Mouse (Mus musculus): Measurements from ENCODE around the gene Pcgf3.

Pcgf3 gene

GRCm38 (mm10) chr5:108461082-108462065, at the start of gene Pcgf3:
Gene Pcgf3, plus strand, starts transcription at chr5:108461232.
- ATAC-seq (ENCODE audit: low TSS enrichment), result peak; percentile 98

GRCm38 (mm10) chr5:108414711-108415110, 46.3 kb upstream of the Pcgf3 start:
- ATAC-seq (ENCODE audit: low TSS enrichment), result no peak

- no peak for ATAC-seq (ENCODE audit: low TSS enrichment)
Observed at GRCm38 (mm10) chr5:108422741-108423140, 38.3 kb upstream of the Pcgf3 start.

GRCm38 (mm10) chr5:108423427-108423826, 37.6 kb upstream of the Pcgf3 start:
- no peak for ATAC-seq (ENCODE audit: low TSS enrichment)

GRCm38 (mm10) chr5:108427186-108427585, 33.8 kb upstream of the Pcgf3 start:
- ATAC-seq (ENCODE audit: low TSS enrichment), result peak; percentile 87

GRCm38 (mm10) chr5:108431196-108431595, 29.8 kb upstream of the Pcgf3 start:
- no peak for ATAC-seq (ENCODE audit: low TSS enrichment)

GRCm38 (mm10) chr5:108433804-108434587, 27.0 kb upstream of the Pcgf3 start, which contains the start of gene Atp5k:
Gene Atp5k, minus strand, starts transcription at chr5:108434448.
- ATAC-seq (ENCODE audit: low TSS enrichment), result peak; percentile 94

GRCm38 (mm10) chr5:108436101-108436500, 24.9 kb upstream of the Pcgf3 start:
- ATAC-seq (ENCODE audit: low TSS enrichment), result no peak

- no peak for ATAC-seq (ENCODE audit: low TSS enrichment)
Observed at GRCm38 (mm10) chr5:108446973-108447372, 14.1 kb upstream of the Pcgf3 start.

GRCm38 (mm10) chr5:108447857-108448256, 13.2 kb upstream of the Pcgf3 start:
- no peak for ATAC-seq (ENCODE audit: low TSS enrichment)

- peak; percentile 92 for ATAC-seq (ENCODE audit: low TSS enrichment)
Observed at GRCm38 (mm10) chr5:108448785-108449668, 12.0 kb upstream of the Pcgf3 start, which contains the start of gene Mfsd7a. Gene Mfsd7a, minus strand, starts transcription at chr5:108448891.

- ATAC-seq (ENCODE audit: low TSS enrichment), result no peak
Observed at GRCm38 (mm10) chr5:108450837-108451540, 10.0 kb upstream of the Pcgf3 start.

- ATAC-seq (ENCODE audit: low TSS enrichment), result no peak
Observed at GRCm38 (mm10) chr5:108451611-108452010, 9.4 kb upstream of the Pcgf3 start.

- no peak for ATAC-seq (ENCODE audit: low TSS enrichment)
Observed at GRCm38 (mm10) chr5:108452422-108452821, 8.6 kb upstream of the Pcgf3 start.

- no peak for ATAC-seq (ENCODE audit: low TSS enrichment)
Observed at GRCm38 (mm10) chr5:108454094-108454493, 6.9 kb upstream of the Pcgf3 start.

GRCm38 (mm10) chr5:108458706-108459105, 2.3 kb upstream of the Pcgf3 start:
- ATAC-seq (ENCODE audit: low TSS enrichment), result no peak

GRCm38 (mm10) chr5:108460461-108460860, 571 bp upstream of the Pcgf3 start:
- no peak for ATAC-seq (ENCODE audit: low TSS enrichment)

- no peak for ATAC-seq (ENCODE audit: low TSS enrichment)
Observed at GRCm38 (mm10) chr5:108462446-108462845, 1.4 kb downstream of the Pcgf3 start.

GRCm38 (mm10) chr5:108465131-108465891, 4.3 kb downstream of the Pcgf3 start:
- no peak for ATAC-seq (ENCODE audit: low TSS enrichment)

GRCm38 (mm10) chr5:108466647-108467046, 5.6 kb downstream of the Pcgf3 start:
- no peak for ATAC-seq (ENCODE audit: low TSS enrichment)
